Mouse (Mus musculus) adrenal gland, adult 18-20 months (tissue): ENCODE measurements around the gene Smug1. TPM values are rescaled to one million over a fixed set of nuclear protein-coding genes. Genes with fewer than 3 reads are reported as not detected.

Experiments used
- DNase-seq, 2 experiments: peaks; one replicate each; pipeline ENCODE4 v3.0.0; 2021 to 2022; ENCODE audit warnings: low spot score in 2 of 2
- long read RNA-seq, 2 experiments: library from polyadenylated mRNA; stranded (forward); transcript quantifications; one replicate each; pipeline ENCODE4 v2.0.0; 2021
- total RNA-seq, 2 experiments: library from RNA; stranded (reverse); gene quantifications; 1 replicate in 1 of 2; 2 replicates in 1 of 2; pipeline ENCODE4 v1.2.3; 2021

Smug1 gene
- total RNA-seq = 10 to 100 TPM; 12.5 to 13.2 TPM
- long read RNA-seq, experiment 1, partial matches to known transcripts = 6 of 11 reads
- long read RNA-seq, experiment 1, other reads (novel, unspliced or antisense) = 1 of 11 reads
- long read RNA-seq, experiment 2, partial matches to known transcripts = 13 of 26 reads
- long read RNA-seq, experiment 2, other reads (novel, unspliced or antisense) = 9 of 26 reads

DNA sequence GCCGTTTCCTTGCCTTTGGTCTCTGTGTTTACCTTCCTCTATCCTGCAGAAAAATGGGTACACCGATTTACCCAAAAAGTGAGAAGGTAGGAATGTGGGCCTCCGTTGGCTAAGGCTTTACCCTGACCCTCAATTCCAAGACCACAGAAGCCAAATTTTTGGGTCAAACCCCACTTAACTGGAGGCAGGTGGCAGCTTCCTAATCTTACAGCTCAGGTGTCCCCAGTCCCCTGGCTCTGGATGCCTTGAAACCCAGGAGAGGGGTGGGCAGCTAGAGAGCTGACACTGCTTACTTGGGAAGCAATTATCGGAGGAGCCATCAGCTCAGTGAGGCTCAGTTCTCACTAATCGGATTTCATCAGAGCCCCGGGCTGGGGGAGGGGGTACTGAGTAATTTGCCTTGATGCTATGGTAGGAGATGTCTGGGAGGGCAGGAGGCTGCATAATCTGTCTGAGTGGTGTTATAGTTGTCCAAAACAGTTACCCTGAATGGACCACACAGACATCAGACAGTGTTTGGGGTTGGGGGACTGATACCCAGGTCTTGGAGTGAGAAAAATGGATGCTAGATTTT is at the start of gene Smug1:
Gene Smug1 (minus strand): TSS at position 51 of the 574 bp plus-strand sequence.
- DNase-seq = no peak

DNA sequence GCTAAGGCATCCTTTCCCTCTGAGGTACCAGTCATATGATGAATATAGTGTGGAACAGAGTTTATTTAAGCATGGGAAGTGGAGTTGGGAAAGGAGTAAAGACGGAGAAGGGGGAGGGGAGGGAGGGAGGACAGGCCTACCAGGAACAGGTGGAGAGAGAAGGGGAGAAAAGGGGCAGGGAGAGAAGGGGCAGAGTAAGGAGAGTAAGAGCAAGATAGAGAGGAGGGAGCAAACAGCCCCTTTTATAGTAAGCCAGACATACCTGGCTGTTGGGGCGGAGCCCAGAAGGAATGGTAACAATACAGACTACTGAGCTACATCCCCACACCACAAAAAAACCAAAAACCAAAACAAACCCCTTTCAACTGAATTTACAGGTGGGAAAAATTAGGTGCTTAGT is 49.2 kb upstream of the Smug1 start:
- no peak for DNase-seq

DNA sequence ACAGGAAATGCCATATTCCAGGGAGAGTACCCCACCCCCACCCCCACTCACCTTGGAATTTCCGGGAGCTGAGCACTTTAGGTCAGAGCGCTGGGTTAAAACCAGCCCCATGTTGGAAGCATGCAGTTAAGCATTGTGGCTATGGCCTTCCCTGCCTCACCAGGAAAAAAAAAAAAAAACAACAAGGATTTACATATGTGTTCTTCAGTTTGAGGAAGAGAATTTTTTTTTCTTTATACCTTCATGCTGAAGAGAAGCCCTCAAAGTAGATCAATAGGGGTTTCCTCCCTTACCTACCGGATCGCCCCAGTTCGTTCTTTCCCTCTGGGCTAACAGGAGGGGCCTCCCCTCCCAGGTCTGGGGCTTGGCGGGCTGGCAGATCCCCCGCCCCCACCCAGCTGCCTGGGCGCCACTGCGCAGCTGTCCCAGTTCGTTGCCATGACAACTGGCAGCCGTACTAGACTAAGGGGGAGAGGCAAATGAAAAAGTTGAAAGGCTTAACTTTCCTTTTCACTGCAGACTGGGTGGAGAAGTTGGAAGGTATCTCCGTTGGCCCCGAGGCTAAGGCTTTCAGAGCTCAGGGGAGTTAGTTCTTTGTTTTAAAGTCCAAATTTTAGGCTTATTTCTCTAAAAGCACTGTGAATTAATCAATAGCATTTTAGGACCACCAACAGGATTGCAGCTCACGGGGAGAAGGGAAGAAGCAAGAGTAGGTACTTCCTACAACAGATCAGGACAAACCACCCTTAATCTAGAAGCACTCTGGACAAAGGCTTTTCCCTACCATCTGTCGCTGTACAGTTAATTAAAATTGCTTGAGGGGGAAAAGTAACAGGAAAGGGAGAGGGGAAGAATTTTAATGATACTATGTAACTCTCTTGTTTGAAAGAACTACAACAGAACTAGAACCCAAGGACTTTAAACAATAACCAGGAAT is 48.3 kb upstream of the Smug1 start:
- DNase-seq = peak; percentile 71 to 72

DNA sequence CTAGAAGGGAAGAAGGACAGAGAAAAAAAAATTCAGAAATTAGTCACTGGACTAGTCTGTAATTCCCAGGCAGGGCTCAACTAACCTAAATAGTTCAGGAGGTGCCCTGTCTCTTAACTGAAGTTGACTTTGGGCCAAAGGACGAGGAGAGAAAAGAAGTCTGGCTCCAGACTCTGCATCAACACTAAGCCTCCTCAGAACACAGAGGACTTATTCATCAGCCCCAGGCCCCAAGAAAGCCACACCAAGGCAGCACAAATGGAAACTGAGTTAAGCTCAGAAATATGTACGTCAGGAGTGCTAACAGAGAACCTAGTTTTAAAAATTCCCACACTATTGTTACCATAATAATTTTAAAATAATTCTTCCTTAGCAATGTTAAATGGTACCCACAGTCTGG is 47.3 kb upstream of the Smug1 start:
- no peak for DNase-seq

DNA sequence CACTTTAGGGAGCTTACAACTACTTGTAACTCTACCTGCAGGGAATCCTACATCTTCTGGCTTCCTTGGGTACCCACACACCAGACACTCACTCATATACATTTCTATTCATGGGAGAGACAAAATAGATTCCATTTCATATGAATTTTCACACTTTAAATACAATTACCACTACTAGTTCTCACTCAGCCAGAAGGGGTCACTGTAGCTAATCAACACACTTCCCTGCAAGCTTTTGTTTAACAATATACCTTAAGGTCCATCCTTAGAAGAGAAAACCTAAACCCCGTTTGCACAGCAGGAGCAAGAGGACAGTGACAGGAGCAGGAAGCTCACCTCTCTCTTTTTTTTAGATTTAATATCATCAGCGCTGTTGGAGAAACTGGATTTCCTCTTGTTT is 38.3 kb upstream of the Smug1 start:
- no peak for DNase-seq

DNA sequence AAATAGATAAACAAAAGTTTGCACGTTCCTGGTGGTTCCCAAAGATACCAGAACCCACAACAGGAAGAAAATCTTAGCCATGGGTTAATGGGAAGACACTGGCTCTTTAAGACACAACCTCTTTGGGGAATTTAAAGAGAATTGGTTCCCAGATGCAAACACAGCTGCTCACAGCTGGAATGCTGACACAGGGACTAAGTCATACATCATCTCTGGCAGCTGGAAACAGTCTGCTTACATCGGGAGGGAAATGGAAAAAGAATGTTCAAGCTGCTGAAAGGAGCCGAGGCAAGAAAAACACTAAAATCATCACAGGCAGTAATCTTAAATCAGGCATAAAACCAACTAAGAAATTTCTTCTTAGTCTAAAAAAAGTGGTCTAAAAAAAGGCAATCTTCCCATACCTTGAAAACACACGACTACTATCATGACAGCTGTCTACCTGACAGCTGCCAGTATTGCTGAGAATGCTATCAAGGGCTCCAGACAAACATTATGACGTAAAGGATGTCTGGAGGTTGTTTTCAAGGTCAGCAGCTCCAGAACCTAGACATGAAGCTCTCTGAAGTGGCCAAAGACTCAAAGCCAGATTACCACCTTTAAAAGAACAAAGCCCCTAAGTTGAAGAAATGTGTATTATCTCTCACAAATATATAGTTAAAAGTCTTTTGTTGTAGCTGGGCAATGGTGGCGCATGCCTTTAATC is 35.3 kb upstream of the Smug1 start:
- no peak for DNase-seq

DNA sequence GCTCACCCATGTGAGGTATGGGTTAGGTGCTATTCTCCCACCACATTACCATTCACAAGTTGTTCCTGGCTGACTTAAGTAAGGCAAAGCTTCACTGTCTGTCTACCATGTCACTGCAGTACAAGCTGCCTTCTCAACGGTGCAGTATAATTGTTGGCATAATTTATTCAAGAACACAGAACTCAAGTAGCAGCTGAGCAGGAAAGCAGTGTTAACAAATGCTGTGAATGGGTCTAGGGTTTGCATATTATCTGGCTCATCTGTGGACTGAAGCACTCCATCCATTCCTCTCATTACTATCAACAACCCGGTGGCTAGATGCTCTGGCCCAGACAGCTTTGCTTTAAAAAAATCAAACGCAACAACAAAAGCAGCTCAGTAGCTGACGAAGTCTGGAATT is 30.9 kb upstream of the Smug1 start:
- no peak for DNase-seq

DNA sequence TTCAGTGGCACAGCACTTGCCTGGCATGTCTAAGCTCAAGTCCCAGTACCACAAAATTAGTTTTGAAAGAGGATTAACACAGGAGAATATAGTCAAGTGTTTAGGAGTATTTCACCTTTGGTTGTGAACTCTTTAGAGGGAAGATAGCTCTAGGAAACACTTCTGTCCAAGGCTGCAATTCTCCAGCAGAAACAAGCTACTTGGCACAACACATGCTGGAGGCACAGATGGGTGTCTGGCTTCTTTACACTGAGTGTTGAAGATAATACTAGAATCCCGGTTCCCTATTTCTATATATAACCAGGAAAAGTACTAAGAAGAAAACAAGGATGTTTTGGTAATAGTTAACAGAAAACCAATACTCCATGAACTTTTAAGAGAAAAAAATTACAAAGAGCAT is 29.9 kb upstream of the Smug1 start:
- DNase-seq = no peak

DNA sequence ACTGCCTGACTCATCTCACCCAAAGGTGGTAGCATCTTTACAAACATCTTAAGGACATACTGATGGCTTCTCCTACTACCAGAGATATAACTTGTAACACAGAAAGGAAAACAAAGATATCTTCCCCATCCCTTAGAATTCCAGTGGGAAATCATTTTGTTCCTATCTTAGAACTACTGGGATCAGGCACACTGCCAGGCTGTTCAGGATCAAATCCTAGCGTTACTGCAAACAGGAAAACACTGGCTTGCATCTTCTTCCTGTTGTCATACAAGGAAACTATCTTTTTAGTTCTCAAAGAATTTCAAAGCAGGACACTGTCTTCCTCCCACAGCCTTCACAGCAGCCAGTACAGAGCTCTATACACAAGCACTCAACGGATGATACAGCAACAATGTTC is 26.7 kb upstream of the Smug1 start:
- DNase-seq = no peak

DNA sequence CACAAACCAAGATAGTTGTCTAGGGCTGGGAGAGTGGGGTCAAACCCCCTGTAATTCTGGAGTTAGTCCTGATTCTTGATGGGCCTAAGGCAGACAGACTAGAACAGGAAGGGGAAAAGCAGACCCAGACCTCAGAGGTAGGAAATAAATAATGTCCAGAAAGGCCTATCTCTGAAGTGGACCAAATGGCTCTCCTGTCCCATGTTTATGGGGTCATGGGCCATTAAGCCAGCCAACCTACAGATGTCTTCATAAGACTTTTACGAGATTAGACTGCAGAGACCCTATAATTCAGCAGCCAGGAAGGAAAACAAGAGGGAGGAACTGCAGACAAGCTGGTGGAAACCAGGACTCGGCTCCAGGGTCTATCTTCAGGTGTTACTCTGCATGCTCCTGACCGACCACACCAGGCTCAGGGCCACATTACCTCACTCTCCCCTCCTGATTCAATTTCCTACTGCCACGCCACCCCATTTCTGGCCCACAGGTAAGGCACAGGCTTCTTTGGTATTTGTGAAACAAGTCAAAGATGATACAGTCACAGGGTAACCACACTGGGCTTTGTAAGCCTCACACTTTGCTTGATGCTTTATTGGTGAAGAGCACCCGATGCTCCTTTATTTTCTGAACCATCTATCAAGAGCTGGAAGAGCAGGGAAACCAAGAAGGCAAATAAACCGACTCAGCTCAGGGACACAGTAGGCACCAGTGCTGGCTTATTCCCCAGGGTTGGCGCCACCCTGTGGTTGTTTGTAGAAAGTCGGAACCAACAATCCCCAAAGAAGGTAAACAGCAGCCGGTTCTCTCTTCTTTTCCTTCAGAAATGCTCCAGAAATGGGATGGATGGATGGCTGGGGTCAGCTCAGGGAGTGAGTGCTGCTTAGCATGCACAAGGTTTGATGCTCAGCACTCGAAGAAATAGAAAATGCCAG is 23.9 kb upstream of the Smug1 start:
- peak in 1 of 2 experiments; percentile 59 for DNase-seq

DNA sequence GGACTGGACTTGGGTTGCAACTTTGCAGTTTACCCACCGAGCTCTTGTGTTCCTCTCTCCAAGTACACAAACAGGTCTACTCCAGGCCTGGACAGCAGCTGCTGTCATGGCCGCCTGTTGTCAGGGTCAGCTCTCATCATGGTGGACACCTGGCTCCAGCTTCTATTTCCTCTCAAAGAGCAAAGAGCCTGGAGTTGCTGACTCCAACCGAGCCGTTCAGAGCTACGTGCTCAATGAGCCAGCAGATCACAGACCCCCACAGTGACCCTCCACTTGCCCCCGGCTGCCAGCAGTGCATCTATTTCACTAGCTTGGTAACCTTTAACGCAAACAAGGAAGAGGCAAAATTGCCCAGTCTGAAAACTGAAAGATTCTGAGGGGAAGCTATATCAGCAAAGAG is 23.2 kb upstream of the Smug1 start:
- DNase-seq = no peak

DNA sequence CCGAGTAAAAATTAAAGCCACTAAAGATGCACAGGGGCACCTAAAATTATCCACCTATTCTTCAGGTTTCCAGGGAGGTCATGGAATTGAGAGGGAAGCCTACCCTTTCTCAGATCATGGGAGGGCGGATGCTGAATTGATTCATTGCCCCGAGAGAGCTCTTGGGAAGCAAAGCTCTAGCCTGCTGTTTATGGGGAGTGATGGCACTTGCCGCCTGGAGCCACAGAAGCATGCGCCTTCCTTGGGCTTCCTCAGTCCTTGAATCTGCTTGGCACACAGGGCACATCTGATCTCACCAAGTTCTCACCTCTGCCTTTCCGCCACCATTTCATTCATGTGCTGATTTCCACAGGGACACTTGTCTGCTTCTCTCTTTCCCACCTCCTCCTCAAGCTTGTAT is 20.9 kb upstream of the Smug1 start:
- DNase-seq = no peak

DNA sequence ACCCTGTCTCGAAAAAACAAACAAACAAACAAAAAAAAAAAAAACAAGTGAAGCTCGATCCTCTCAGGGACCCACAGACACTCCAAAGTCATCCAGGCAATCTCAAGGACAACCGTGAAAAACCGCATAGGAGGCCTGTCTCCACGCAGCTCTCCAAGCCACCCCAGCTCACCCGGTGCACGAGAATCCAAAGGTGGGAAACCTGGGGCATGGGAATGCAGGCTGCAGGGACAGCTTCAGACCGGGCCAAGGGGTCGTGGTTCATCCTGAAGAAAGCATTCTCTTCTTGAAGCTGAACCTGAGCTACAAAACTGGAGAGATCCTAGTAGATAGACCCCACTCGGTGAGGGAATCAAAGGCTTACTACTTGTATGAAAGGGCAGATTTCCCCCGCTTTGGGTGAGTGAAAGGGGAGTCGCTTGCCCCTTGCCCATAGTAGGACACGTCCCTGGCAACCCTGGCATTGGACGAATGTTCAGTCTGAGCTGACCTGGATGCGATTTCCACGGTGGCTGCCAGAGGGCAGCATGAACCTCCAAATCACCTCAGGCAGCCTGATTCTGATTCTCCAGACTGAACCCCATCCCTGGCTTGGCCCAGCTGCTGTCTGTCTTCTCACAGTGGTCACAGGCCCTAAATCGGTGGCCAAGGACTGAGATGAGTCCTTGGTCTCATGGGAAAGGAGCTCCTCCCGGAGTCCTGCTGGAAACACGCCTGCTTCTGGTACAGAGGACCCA is 18.7 kb upstream of the Smug1 start:
- DNase-seq = no peak

DNA sequence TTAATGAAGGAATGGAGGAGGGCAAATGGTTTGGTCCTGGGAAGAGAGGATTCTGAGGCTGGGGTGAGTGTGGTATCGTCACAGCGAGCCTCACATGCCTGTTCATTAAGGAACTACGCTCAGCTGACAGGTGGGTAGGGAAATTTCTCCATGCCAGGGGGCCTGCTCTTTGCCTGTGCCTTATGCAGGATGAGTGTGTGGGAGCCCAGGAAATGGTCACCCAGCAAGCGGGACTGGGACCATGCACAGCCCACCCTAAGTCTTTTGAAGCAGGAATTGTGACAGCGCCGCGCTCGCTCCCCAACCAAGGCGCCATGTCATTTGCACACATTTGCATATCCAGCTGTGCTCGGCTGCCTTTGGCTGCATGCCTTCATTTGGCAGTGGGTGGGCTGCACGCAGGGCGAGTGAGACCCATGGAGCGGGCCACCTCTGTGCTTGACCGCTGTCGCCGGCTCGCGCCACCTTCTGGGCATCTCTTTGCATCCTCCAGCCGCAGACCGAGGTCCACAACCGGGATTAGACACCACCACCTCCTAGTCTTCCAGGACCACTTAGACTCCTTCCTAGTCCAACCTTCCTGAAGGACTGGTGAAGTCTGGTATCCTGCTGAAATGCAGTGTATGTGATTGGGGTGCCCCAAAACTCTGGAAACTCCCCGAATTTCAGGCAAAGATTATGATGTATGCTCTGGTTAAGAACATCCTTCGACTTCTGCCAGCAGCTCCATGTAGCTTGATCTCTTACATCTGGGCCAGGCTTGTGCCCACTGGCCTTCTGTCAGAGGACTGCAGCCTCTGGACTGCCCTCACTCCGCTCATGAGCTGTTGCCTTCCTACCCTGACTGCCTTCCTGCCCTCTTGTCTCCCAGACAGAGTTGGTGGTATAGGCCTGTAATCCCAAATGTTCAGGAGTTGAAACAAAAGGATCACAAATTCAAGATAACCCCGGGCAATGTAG is 17.0 kb upstream of the Smug1 start:
- no peak for DNase-seq

DNA sequence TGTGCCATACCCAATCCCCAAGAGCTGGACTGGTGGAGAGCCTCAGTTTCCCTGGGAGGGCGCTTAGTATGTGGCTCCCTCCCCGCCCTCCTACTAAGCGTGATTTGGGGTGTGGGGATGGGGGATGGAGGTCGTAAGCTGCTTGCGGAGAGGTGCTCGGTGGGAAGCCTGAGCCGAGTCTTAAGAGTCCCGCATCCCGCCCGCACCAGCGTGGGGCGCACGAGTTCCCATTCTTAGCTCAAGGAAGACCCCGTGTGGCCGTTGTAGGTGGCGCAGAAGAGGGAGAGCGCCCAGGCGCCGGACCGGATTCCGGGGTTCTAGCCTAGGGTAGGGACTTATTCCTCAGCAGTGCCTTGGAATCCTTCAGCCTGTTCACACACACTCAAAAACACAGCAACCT is 16.2 kb upstream of the Smug1 start:
- peak; percentile 49 to 61 for DNase-seq

DNA sequence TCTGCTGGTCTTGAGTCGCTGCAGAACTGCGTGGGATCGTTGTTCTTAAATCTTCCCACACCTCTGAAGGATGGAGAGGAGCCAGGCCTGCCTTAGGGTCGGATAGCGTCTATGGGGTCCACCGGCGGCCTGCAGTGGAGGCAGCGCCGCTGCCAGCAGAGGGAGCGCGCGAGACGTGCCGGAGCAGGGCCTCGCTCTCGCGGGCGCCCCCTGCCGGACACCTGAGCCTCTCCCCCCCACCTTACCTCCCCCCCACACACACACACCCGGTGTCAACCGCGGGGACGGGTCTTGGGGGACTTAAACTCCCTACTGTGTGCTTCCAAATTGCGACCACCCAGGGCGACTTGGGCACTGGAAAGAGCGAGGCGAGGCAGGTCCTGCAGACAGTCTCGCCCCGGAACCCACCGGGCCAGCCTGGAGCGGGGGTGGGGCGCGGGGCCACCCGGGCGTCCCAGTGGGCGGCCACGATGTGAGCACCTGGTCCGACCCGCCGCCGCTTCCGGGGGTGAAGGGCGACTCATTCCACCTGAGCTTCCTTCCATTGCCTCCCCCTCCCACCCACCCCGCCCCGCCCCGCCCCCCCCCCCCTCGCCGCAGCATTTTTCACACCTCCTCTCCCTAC is 15.4 kb upstream of the Smug1 start:
- peak; percentile 87 to 93 for DNase-seq

DNA sequence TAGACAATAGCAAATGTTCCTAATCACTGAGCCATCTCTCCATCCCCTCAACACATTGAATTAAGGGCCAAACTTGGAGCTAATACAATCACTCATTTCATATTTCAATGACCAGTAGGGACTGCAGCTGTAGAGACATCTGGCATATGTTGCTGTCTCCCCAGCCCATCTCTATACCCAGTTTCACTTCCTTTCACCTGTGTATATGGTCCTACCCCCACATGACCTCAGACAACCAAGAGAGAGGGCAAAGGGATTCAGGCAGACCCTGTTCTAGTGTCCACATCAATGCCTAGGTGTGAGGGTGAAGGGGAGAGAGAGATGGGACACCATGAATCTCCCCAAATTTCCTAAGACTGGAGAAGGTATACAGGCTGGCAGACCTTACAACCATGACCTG is 13.5 kb upstream of the Smug1 start:
- no peak for DNase-seq

DNA sequence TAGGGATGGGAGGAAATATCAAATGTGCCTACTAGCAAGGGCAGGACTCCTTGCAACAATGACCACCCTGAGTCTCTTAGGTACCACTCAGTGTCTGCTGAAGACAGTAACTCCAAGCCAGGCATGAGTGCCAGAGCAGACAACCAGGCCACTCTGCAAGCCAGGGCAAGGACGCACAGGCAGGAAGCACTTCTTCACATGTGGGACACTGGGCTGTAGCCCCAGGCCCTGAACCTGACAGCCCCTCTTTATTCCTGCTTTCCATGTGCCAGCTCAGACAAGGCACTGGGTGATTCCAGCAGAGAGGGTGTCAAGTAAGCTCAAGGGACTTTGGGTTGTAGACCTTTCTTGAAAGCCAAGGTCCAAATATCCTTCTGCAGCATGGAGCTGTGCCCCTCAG is 11.9 kb upstream of the Smug1 start:
- no peak for DNase-seq
